In genomic region chr5:57757436-57757898, GRCm38 (mm10) we compare ENCODE assay signal across 11 mouse cellular contexts. TPM values are rescaled to one million over a fixed set of nuclear protein-coding genes. Genes with fewer than 3 reads are reported as not detected.
DNase-seq lines count a peak whose midpoint lies in the region; ATAC-seq and TF ChIP-seq lines count a peak whose summit lies in the region.
"Had no signal": no experiment of that assay in that cellular context is flagged by ENCODE, and none has a peak within 500 bp of the region (broad histone marks: within the 10 kb centered on the region; RNA-seq: fewer than 3 reads in every experiment).

No protein-coding gene starts in this region.

- no peak overlapping the region for H3K4me2 ChIP-seq in kidney, embryonic 15.5 days
- H3K4me2 ChIP-seq in limb, embryonic 12.5 days = no peak overlapping the region
- no peak overlapping the region for H3K4me2 ChIP-seq in intestine, embryonic 16.5 days (ENCODE audit: low read depth, low read length)
- H3K4me2 ChIP-seq: hindbrain, embryonic 14.5 days had no signal

- H3K36me3 ChIP-seq in kidney, embryonic 15.5 days = no peaks in the 10 kb centered on the region
- H3K36me3 ChIP-seq in G1E (replicated peaks) = peaks cover 8% of the 10 kb centered on the region
- H3K36me3 ChIP-seq in limb, embryonic 12.5 days = no peaks in the 10 kb centered on the region
- H3K36me3 ChIP-seq in intestine, embryonic 16.5 days (ENCODE audit: control insufficient read depth, insufficient read depth, low read length) = no peaks in the 10 kb centered on the region

- DNase-seq in kidney, postnatal 14 days = no peak
- DNase-seq in G1E (ENCODE audit: low spot score) = no peak
- no peak for DNase-seq in cerebellum, postnatal 14 days

- H3K4me3 ChIP-seq in kidney, embryonic 15.5 days (replicated peaks) = no peak overlapping the region
- no peak overlapping the region for H3K4me3 ChIP-seq in G1E (ENCODE audit: low read depth, low read length)
- no peak overlapping the region for H3K4me3 ChIP-seq in limb, embryonic 12.5 days (replicated peaks)
- H3K4me3 ChIP-seq in intestine, embryonic 16.5 days (ENCODE audit: low read length) = no peak overlapping the region

- peak; percentile 79 for ATAC-seq in kidney, embryonic 15.5 days (replicated peaks; ENCODE audit: low FRiP score)
- ATAC-seq in G1E (ENCODE audit: extremely low read depth, insufficient number of reproducible peaks, low FRiP score, poor library complexity, severe bottlenecking) = peak; percentile 43; the same call in 1 of the 2 replicates
- peak; percentile 43; the same call in 1 of the 2 replicates for ATAC-seq in common myeloid progenitor, adult 5-6 weeks (replicated peaks; ENCODE audit: low read depth, poor library complexity, severe bottlenecking)
- ATAC-seq in limb, embryonic 12.5 days (ENCODE audit: insufficient number of reproducible peaks, insufficient read depth, low FRiP score, low TSS enrichment, low read depth) = peak; percentile 20; the same call in 1 of the 2 replicates
- ATAC-seq in intestine, embryonic 16.5 days = no peak
- no peak for ATAC-seq in cerebellum, adult (ENCODE audit: insufficient number of reproducible peaks, low FRiP score, low TSS enrichment)
- ATAC-seq: forebrain, embryonic 14.5 days; lung, postnatal 0 days had no signal

- 21% methylated on average over 4 of the region's 4 CpGs for WGBS in kidney, embryonic 15.5 days
- 47% methylated on average over 4 of the region's 4 CpGs for WGBS in limb, embryonic 12.5 days
- 41% methylated on average over 4 of the region's 4 CpGs for WGBS in intestine, embryonic 16.5 days

- no peaks in the 10 kb centered on the region for H3K9me3 ChIP-seq in kidney, embryonic 15.5 days (replicated peaks)
- no peaks in the 10 kb centered on the region for H3K9me3 ChIP-seq in G1E (replicated peaks)
- H3K9me3 ChIP-seq in limb, embryonic 12.5 days = no peaks in the 10 kb centered on the region
- H3K9me3 ChIP-seq in intestine, embryonic 16.5 days (ENCODE audit: control insufficient read depth, low read length) = no peaks in the 10 kb centered on the region

- peaks cover 11% of the 10 kb centered on the region for H3K4me1 ChIP-seq in kidney, embryonic 15.5 days
- H3K4me1 ChIP-seq in G1E (ENCODE audit: insufficient read depth, low read depth, low read length) = peaks cover 44% of the 10 kb centered on the region
- peaks cover 19% of the 10 kb centered on the region for H3K4me1 ChIP-seq in limb, embryonic 12.5 days (replicated peaks)
- peaks cover 4% of the 10 kb centered on the region; the same call in 1 of the 2 replicates for H3K4me1 ChIP-seq in intestine, embryonic 16.5 days (ENCODE audit: control insufficient read depth, insufficient read depth, low read length)

- H3K27ac ChIP-seq in kidney, embryonic 15.5 days = peak overlapping the region; percentile 27
- H3K27ac ChIP-seq in limb, embryonic 12.5 days = no peak overlapping the region
- H3K27ac ChIP-seq in intestine, embryonic 16.5 days (ENCODE audit: low read length) = no peak overlapping the region
- H3K27ac ChIP-seq: hindbrain, embryonic 14.5 days had no signal

- H3K27me3 ChIP-seq in kidney, embryonic 15.5 days = no peaks in the 10 kb centered on the region
- H3K27me3 ChIP-seq in G1E (ENCODE audit: insufficient read depth, low read length) = no peaks in the 10 kb centered on the region
- H3K27me3 ChIP-seq in limb, embryonic 12.5 days = no peaks in the 10 kb centered on the region
- no peaks in the 10 kb centered on the region for H3K27me3 ChIP-seq in intestine, embryonic 16.5 days (replicated peaks; ENCODE audit: control insufficient read depth, insufficient read depth, low read length)

- TF ChIP-seq CTCF in G1E (IDR thresholded peaks at IDR 0.05; ENCODE audit: low read depth, low read length) = no peak

- no peak overlapping the region for H3K9ac ChIP-seq in kidney, embryonic 15.5 days
- no peak overlapping the region for H3K9ac ChIP-seq in limb, embryonic 12.5 days (replicated peaks)
- H3K9ac ChIP-seq in intestine, embryonic 16.5 days (ENCODE audit: low read depth, low read length) = no peak overlapping the region
- H3K9ac ChIP-seq: hindbrain, embryonic 14.5 days had no signal

RNA-seq across cellular contexts. Expression of gene Pcdh7, which starts 39.7 kb away (rescaled TPM):
- 4.8 and 6.3 TPM in 2 replicates for polyA plus RNA-seq in kidney, embryonic 15.5 days (2015; fragmentation: Nextera tagmentation; extraction: Ambion mirVana)
- 116 and 127 TPM in 2 replicates for total RNA-seq in G1E (2014; fragmentation: Nextera tagmentation)
- 59.4 and 61.2 TPM in 2 replicates for total RNA-seq in G1E (2017)
- 18.5 and 22.3 TPM in 2 replicates for polyA plus RNA-seq in G1E (2012)
- 8.1 and 8.7 TPM in 2 replicates for total RNA-seq in common myeloid progenitor, adult 5-6 weeks (2017)
- polyA plus RNA-seq in limb, embryonic 12.5 days (2016; fragmentation: Nextera tagmentation; extraction: Ambion mirVana) = 10.3 and 11.5 TPM in 2 replicates
- polyA plus RNA-seq in intestine, embryonic 16.5 days (2015; fragmentation: Nextera tagmentation; extraction: Ambion mirVana) = 3.3 and 3.8 TPM in 2 replicates

Comparison
In these comparisons a context has a peak if more than half of its experiments do, and no peak if none do; other contexts are left out.
1. ATAC-seq: peak in kidney, embryonic 15.5 days (single experiment), G1E (single experiment), common myeloid progenitor, adult 5-6 weeks (single experiment) and limb, embryonic 12.5 days (single experiment); none in intestine, embryonic 16.5 days (single experiment) and cerebellum, adult (single experiment).